32 mouse cellular contexts compared by ENCODE assay signal in genomic region chr13:25143066-25143465, GRCm38 (mm10).
"Had no signal": no experiment of that assay in that cellular context is flagged by ENCODE, and none has a peak within 500 bp of the region (broad histone marks: within the 10 kb centered on the region; RNA-seq: fewer than 3 reads in every experiment).

No protein-coding gene starts in this region.

- DNase-seq: heart, postnatal 10 days; heart, postnatal 14 days; heart, postnatal 36 days; heart, postnatal 4 days; kidney, adult 11 months; kidney, adult 18-20 months; kidney, postnatal 10 days; kidney, postnatal 14 days; kidney, postnatal 25 days; kidney, postnatal 36 days; kidney, postnatal 4 days; layer of hippocampus, adult 9-11 months; layer of hippocampus, postnatal 36 days had no signal

- H3K27me3 ChIP-seq: heart, embryonic 12.5 days; heart, embryonic 13.5 days; heart, embryonic 15.5 days; hindbrain, embryonic 12.5 days; hindbrain, embryonic 13.5 days; hindbrain, embryonic 15.5 days; intestine, embryonic 15.5 days had no signal

- H3K9me3 ChIP-seq: heart, embryonic 10.5 days; heart, embryonic 12.5 days; heart, embryonic 15.5 days; hindbrain, embryonic 13.5 days; hindbrain, embryonic 15.5 days had no signal

- H3K4me3 ChIP-seq: heart, embryonic 10.5 days; heart, embryonic 12.5 days; heart, embryonic 13.5 days; heart, embryonic 15.5 days; hindbrain, embryonic 10.5 days; hindbrain, embryonic 12.5 days; hindbrain, embryonic 13.5 days; hindbrain, embryonic 15.5 days; intestine, embryonic 15.5 days; layer of hippocampus, adult 2 months; left cerebral cortex, adult 2 months had no signal

- H3K36me3 ChIP-seq: heart, embryonic 10.5 days; heart, embryonic 12.5 days; heart, embryonic 13.5 days; heart, embryonic 15.5 days; hindbrain, embryonic 10.5 days; hindbrain, embryonic 12.5 days; hindbrain, embryonic 13.5 days; hindbrain, embryonic 15.5 days; intestine, embryonic 15.5 days had no signal

- H3K27ac ChIP-seq: heart, embryonic 10.5 days; heart, embryonic 13.5 days; heart, embryonic 15.5 days; hindbrain, embryonic 10.5 days; hindbrain, embryonic 12.5 days; hindbrain, embryonic 13.5 days; hindbrain, embryonic 14.5 days; hindbrain, embryonic 15.5 days; hindbrain, postnatal 0 days; intestine, embryonic 15.5 days; kidney, postnatal 0 days; layer of hippocampus, adult 2 months; left cerebral cortex, adult 2 months had no signal

- H3K9ac ChIP-seq: heart, embryonic 12.5 days; heart, embryonic 13.5 days; heart, embryonic 15.5 days; hindbrain, embryonic 12.5 days; hindbrain, embryonic 13.5 days; hindbrain, embryonic 14.5 days; hindbrain, embryonic 15.5 days; intestine, embryonic 15.5 days had no signal

- ATAC-seq: hindbrain, embryonic 16.5 days; hindbrain, postnatal 0 days; inflammation-experienced regulatory T-cells, adult 6 months; intestine, embryonic 15.5 days; intestine, embryonic 16.5 days; intestine, postnatal 0 days had no signal

- H3K4me1 ChIP-seq: heart, embryonic 10.5 days; heart, embryonic 12.5 days; heart, embryonic 13.5 days; heart, embryonic 15.5 days; hindbrain, embryonic 10.5 days; hindbrain, embryonic 12.5 days; hindbrain, embryonic 13.5 days; hindbrain, embryonic 15.5 days; intestine, embryonic 15.5 days had no signal

- H3K4me2 ChIP-seq: heart, embryonic 11.5 days; heart, embryonic 12.5 days; heart, embryonic 13.5 days; heart, embryonic 15.5 days; hindbrain, embryonic 12.5 days; hindbrain, embryonic 13.5 days; hindbrain, embryonic 14.5 days; hindbrain, embryonic 15.5 days; intestine, embryonic 15.5 days had no signal
